Mouse (Mus musculus) olfactory bulb, adult 2 months (tissue): ENCODE data around the gene Rpgrip1.

ENCODE experiments used
- CTCF ChIP-seq: fragments of 200-500 bp; IDR thresholded peaks from 2 replicates; pipeline ENCODE4 v1.5.1; 2012; ENCODE audit warnings: low read depth, mild to moderate bottlenecking, low read length, moderate library complexity; ENCODE audit not compliant: insufficient read depth
- POLR2A ChIP-seq: fragments of 200-500 bp; IDR thresholded peaks from 2 replicates; pipeline ENCODE4 v1.6.1; 2012; ENCODE audit warnings: mild to moderate bottlenecking, low read depth, low read length, moderate library complexity; ENCODE audit not compliant: insufficient read depth

DNA sequence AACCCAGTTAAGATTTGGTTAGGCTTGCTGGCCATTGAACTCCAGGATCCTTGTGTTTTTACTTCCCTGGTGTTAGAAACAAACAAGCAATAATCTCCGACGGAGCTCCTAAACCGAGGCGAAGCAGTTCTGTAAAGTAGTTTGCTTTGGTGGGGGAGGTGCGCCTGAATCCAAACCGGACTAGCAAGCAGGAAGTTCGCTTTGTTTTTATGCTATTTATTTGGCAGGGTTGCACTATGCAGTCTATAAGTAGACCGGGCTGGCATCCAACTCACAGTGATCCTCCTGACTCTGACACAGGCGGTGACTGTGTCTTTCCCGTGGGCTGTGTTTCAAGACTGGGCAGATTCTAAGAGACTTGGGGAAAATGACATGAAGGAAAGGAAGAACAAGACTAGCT is 3.8 kb upstream of the Rpgrip1 start:
- no peak for TF ChIP-seq POLR2A
- TF ChIP-seq CTCF, result no peak
